Mouse (Mus musculus): ENCODE data around the gene Cdk14.

Cdk14 gene

GRCm38 (mm10) chr5:5071526-5071925 lies 348.6 kb downstream of the Cdk14 start:
- DNase-seq (ENCODE audit: low read depth, low spot score) = no peak

GRCm38 (mm10) chr5:5064686-5065085 lies 355.4 kb downstream of the Cdk14 start:
- no peak for DNase-seq (ENCODE audit: low read depth, low spot score)

GRCm38 (mm10) chr5:5056102-5056883 lies 363.8 kb downstream of the Cdk14 start:
- DNase-seq (ENCODE audit: low read depth, low spot score) = no peak

GRCm38 (mm10) chr5:5055494-5055893 lies 364.6 kb downstream of the Cdk14 start:
- DNase-seq (ENCODE audit: low read depth, low spot score) = no peak

- DNase-seq (ENCODE audit: low read depth, low spot score) = peak; percentile 5
Observed at GRCm38 (mm10) chr5:5054270-5054669, 365.8 kb downstream of the Cdk14 start.

- DNase-seq (ENCODE audit: low read depth, low spot score) = no peak
Observed at GRCm38 (mm10) chr5:5044326-5044725, 375.8 kb downstream of the Cdk14 start.

GRCm38 (mm10) chr5:5042735-5043134 lies 377.4 kb downstream of the Cdk14 start:
- no peak for DNase-seq (ENCODE audit: low read depth, low spot score)

GRCm38 (mm10) chr5:5041480-5041879 lies 378.6 kb downstream of the Cdk14 start:
- no peak for DNase-seq (ENCODE audit: low read depth, low spot score)

- DNase-seq (ENCODE audit: low read depth, low spot score) = no peak
Observed at GRCm38 (mm10) chr5:5039700-5040284, 380.3 kb downstream of the Cdk14 start.

- DNase-seq (ENCODE audit: low read depth, low spot score) = no peak
Observed at GRCm38 (mm10) chr5:5033445-5033844, 386.7 kb downstream of the Cdk14 start.

GRCm38 (mm10) chr5:5032847-5033246 lies 387.3 kb downstream of the Cdk14 start:
- no peak for DNase-seq (ENCODE audit: low read depth, low spot score)

GRCm38 (mm10) chr5:5032446-5032845 lies 387.7 kb downstream of the Cdk14 start:
- DNase-seq (ENCODE audit: low read depth, low spot score) = no peak

GRCm38 (mm10) chr5:5030431-5030830 lies 389.7 kb downstream of the Cdk14 start:
- DNase-seq (ENCODE audit: low read depth, low spot score) = no peak

GRCm38 (mm10) chr5:5018959-5019358 lies 401.2 kb downstream of the Cdk14 start:
- no peak for DNase-seq (ENCODE audit: low read depth, low spot score)

GRCm38 (mm10) chr5:5018242-5018641 lies 401.9 kb downstream of the Cdk14 start:
- DNase-seq (ENCODE audit: low read depth, low spot score) = no peak

- no peak for DNase-seq (ENCODE audit: low read depth, low spot score)
Observed at GRCm38 (mm10) chr5:5013783-5014182, 406.3 kb downstream of the Cdk14 start.

- DNase-seq (ENCODE audit: low read depth, low spot score) = no peak
Observed at GRCm38 (mm10) chr5:5012521-5013346, 407.4 kb downstream of the Cdk14 start.

- no peak for DNase-seq (ENCODE audit: low read depth, low spot score)
Observed at GRCm38 (mm10) chr5:5008153-5008745, 411.9 kb downstream of the Cdk14 start.

GRCm38 (mm10) chr5:5007489-5008152 lies 412.5 kb downstream of the Cdk14 start:
- DNase-seq (ENCODE audit: low read depth, low spot score) = no peak

GRCm38 (mm10) chr5:5005633-5006032 lies 414.5 kb downstream of the Cdk14 start:
- no peak for DNase-seq (ENCODE audit: low read depth, low spot score)

- no peak for DNase-seq (ENCODE audit: low read depth, low spot score)
Observed at GRCm38 (mm10) chr5:5004740-5005139, 415.4 kb downstream of the Cdk14 start.
